Mouse (Mus musculus) myocyte (in vitro differentiated cells): ENCODE data around the gene Efcab12.

Experiments
- E2F4 ChIP-seq: IDR thresholded peaks from one replicate; pipeline ENCODE4 v1.6.1; 2011; ENCODE audit warnings: mild to moderate bottlenecking, control low read depth, moderate library complexity; ENCODE audit not compliant: insufficient read depth
- MYOD1 ChIP-seq, 3 experiments: IDR thresholded peaks; one replicate each; pipeline ENCODE4 v1.6.1; 2011; ENCODE audit warnings: control low read depth in 2 of 3, low read depth in 2 of 3, mild to moderate bottlenecking in 2 of 3, moderate library complexity in 1 of 3; ENCODE audit not compliant: insufficient read length in 2 of 3, control insufficient read depth in 1 of 3
- MYOG ChIP-seq, 3 experiments: IDR thresholded peaks; one replicate each; pipeline ENCODE4 v1.6.1; 2011; ENCODE audit warnings: control low read depth in 2 of 3, low read depth in 2 of 3, mild to moderate bottlenecking in 2 of 3; ENCODE audit not compliant: insufficient read length in 2 of 3, control insufficient read depth in 1 of 3, insufficient read depth in 1 of 3
- POLR2A ChIP-seq: IDR thresholded peaks from one replicate; pipeline ENCODE4 v1.6.1; 2011; ENCODE audit warnings: low read depth, mild to moderate bottlenecking, control low read depth, moderate library complexity; ENCODE audit not compliant: insufficient read length
- POLR2AphosphoS2 ChIP-seq: IDR thresholded peaks from one replicate; pipeline ENCODE4 v1.6.1; 2011; ENCODE audit warnings: low read depth, control low read depth; ENCODE audit not compliant: insufficient read length
- REST ChIP-seq: IDR thresholded peaks from one replicate; pipeline ENCODE4 v1.6.1; 2011; ENCODE audit warnings: mild to moderate bottlenecking, control low read depth, moderate library complexity; ENCODE audit not compliant: insufficient read depth, insufficient read length
- TCF12 ChIP-seq: IDR thresholded peaks from one replicate; pipeline ENCODE4 v1.6.1; 2011; ENCODE audit warnings: mild to moderate bottlenecking, control low read depth; ENCODE audit not compliant: poor library complexity, insufficient read depth, severe bottlenecking
- USF1 ChIP-seq: IDR thresholded peaks from one replicate; pipeline ENCODE4 v1.6.1; 2011; ENCODE audit warnings: low read depth, mild to moderate bottlenecking, control low read depth, moderate library complexity

DNA sequence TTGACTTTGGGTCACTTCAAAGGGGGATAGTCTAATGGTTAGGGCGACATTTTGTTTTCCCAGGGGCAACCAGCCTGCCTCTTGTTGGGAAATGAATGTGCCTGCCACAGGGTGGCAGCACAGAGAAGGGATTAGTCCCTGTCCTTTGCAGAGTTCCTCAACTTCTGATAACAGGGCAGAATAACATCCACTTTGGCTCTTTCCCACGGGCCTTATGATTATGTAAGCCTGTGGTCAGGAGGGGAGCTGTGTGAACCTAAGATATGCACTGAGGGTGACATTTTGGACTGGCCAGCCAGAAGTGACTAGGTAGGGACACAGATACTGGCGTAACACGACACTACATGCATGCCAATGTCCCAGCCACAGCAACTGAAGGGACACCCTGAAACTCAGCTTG is 24.1 kb downstream of the Efcab12 start:
- TF ChIP-seq MYOG (IDR thresholded peaks at IDR 0.05; ENCODE audit: control insufficient read depth in 1 of 3, insufficient read depth in 1 of 3, insufficient read length in 2 of 3, low read depth in 2 of 3), result no peak
- TF ChIP-seq USF1, result no peak
- no peak for TF ChIP-seq POLR2A
- no peak for TF ChIP-seq E2F4
- TF ChIP-seq POLR2AphosphoS2, result no peak
- TF ChIP-seq MYOD1 (IDR thresholded peaks at IDR 0.05; ENCODE audit: control insufficient read depth in 1 of 3, insufficient read length in 2 of 3, low read depth in 2 of 3), result no peak
- no peak for TF ChIP-seq TCF12
- no peak for TF ChIP-seq REST
